Mouse (Mus musculus) midbrain, embryonic 11.5 days (tissue): ENCODE measurements at regions not wholly inside any gene's neighbourhood (a gene's known extent, or its start where the extent isn't known, plus 50 kb on each side); places are given as distances from the start of the nearest gene placed in this dataset.

Experiments used
- ATAC-seq: fragments of 200-750 bp; cut with Nextera tagmentation; 2 replicates; pipeline ENCODE4 v1.8.0; 2017; ENCODE audit warnings: moderate TSS enrichment, moderate library complexity; ENCODE audit not compliant: low FRiP score
- DNase-seq: peaks from one replicate; pipeline ENCODE4 v3.0.0; 2015; ENCODE audit warnings: low spot score; ENCODE audit errors: missing footprints
- H3K27ac ChIP-seq: fragments of 300-500 bp; sonication (generic); 2 replicates; pipeline ENCODE4 v1.5.1; 2014; ENCODE audit warnings: low read depth, low read length
- H3K27me3 ChIP-seq: fragments of 300-500 bp; sonication (generic); 2 replicates; pipeline ENCODE4 v1.6.1; 2014; ENCODE audit warnings: mild to moderate bottlenecking, low read length, moderate library complexity, mixed read lengths; ENCODE audit not compliant: control insufficient read depth, insufficient read depth
- H3K36me3 ChIP-seq: fragments of 300-500 bp; sonication (generic); 2 replicates; pipeline ENCODE4 v1.6.1; 2014; ENCODE audit warnings: mild to moderate bottlenecking, low read length, moderate library complexity, mixed read lengths; ENCODE audit not compliant: control insufficient read depth, insufficient read depth
- H3K4me1 ChIP-seq: fragments of 300-500 bp; sonication (generic); 2 replicates; pipeline ENCODE4 v1.6.1; 2014; ENCODE audit warnings: low read length; ENCODE audit not compliant: control insufficient read depth, insufficient read depth
- H3K4me2 ChIP-seq: fragments of 300-500 bp; sonication (generic); 2 replicates; pipeline ENCODE4 v1.6.1; 2014; ENCODE audit warnings: mild to moderate bottlenecking, moderate library complexity
- H3K4me3 ChIP-seq: fragments of 300-500 bp; sonication (generic); 2 replicates; pipeline ENCODE4 v1.5.1; 2014; ENCODE audit warnings: low read depth, low read length
- H3K9ac ChIP-seq: fragments of 300-500 bp; sonication (generic); 2 replicates; pipeline ENCODE4 v1.6.1; 2014; ENCODE audit warnings: low read length
- H3K9me3 ChIP-seq: fragments of 300-500 bp; sonication (generic); 2 replicates; pipeline ENCODE4 v1.6.1; 2016; ENCODE audit warnings: low read length; ENCODE audit not compliant: control insufficient read depth
- WGBS: fragments of 180-500 bp; shearing (Covaris S2); extraction: QIAGEN DNeasy Blood & Tissue Kit; methylation state at CpG from one replicate; pipeline ENCODE4 v1.1.7; 2014; 5-methylcytosine and 5-hydroxymethylcytosine counted together

GRCm38 (mm10) chr8:91899747-91900146 lies 97.9 kb upstream of the Irx3 start:
- Histone ChIP-seq H3K27me3 (no peaks in the 10 kb centered on the region), H3K4me3 (no peak overlapping the region), H3K4me1 (no peaks in the 10 kb centered on the region), H3K4me2 (no peak overlapping the region), H3K9me3 (no peaks in the 10 kb centered on the region), H3K36me3 (no peaks in the 10 kb centered on the region), H3K9ac (no peak overlapping the region), H3K27ac (no peak overlapping the region)
- 91% methylated on average over 7 of the region's 7 CpGs for WGBS
- no peak for ATAC-seq
- no peak for DNase-seq

- H3K27me3 ChIP-seq = no peaks in the 10 kb centered on the region
- no peak overlapping the region for H3K4me2 ChIP-seq
- H3K9ac ChIP-seq = no peak overlapping the region
- no peaks in the 10 kb centered on the region for H3K36me3 ChIP-seq
- ATAC-seq (no peak), DNase-seq (no peak)
- H3K27ac ChIP-seq = no peak overlapping the region
- 78% methylated on average over 7 of the region's 7 CpGs for WGBS
- no peaks in the 10 kb centered on the region for H3K9me3 ChIP-seq
- H3K4me3 ChIP-seq = no peak overlapping the region
- H3K4me1 ChIP-seq = peaks cover under 1% of the 10 kb centered on the region; the same call in 1 of the 2 replicates
These were observed 95.5 kb upstream of the Irx3 start for GRCm38 (mm10) chr8:91897381-91897780.

- no peak for ATAC-seq
- H3K4me1 ChIP-seq = peaks cover 3% of the 10 kb centered on the region; the same call in 1 of the 2 replicates
- H3K27me3 ChIP-seq = no peaks in the 10 kb centered on the region
- no peak for DNase-seq
- H3K36me3 ChIP-seq = no peaks in the 10 kb centered on the region
- no peak overlapping the region for H3K27ac ChIP-seq
- no peaks in the 10 kb centered on the region for H3K9me3 ChIP-seq
- H3K4me2 ChIP-seq = no peak overlapping the region
- H3K9ac ChIP-seq = no peak overlapping the region
- WGBS = 72% methylated on average over 6 of the region's 6 CpGs
- H3K4me3 ChIP-seq = no peak overlapping the region
These were observed 94.1 kb upstream of the Irx3 start for GRCm38 (mm10) chr8:91895987-91896386.

- Histone ChIP-seq H3K4me1 (no peaks in the 10 kb centered on the region), H3K9ac (no peak overlapping the region), H3K36me3 (no peaks in the 10 kb centered on the region), H3K27ac (no peak overlapping the region), H3K4me3 (no peak overlapping the region), H3K9me3 (no peaks in the 10 kb centered on the region), H3K27me3 (no peaks in the 10 kb centered on the region), H3K4me2 (no peak overlapping the region)
- ATAC-seq = no peak
- WGBS = 82% methylated on average over 2 of the region's 2 CpGs
- no peak for DNase-seq
These were observed 83.0 kb upstream of the Irx3 start for GRCm38 (mm10) chr8:91884862-91885261.

DNA sequence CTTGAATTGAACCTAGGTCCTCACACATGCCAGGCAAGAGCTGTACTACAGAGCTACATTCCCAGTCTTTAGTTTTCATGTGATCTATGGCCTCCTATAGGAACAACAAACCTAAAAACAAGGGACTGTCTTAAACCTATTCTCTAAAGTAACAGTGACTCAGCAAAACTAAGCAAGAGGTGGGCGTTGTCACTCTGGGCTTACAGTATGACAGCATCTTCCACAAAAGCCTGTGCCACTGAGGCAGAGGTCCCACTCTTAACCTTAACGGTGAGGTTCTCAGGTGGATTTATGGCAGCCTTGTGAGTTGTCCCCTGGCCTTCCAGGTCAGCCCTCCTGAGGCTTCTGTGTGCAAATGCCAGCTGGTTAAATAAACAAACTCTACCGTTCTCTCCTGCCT lies 82.5 kb upstream of the Irx3 start:
- WGBS = 83% methylated on average over 3 of the region's 3 CpGs
- H3K27me3 ChIP-seq = no peaks in the 10 kb centered on the region
- no peaks in the 10 kb centered on the region for H3K9me3 ChIP-seq
- no peak for DNase-seq
- H3K4me1 ChIP-seq = no peaks in the 10 kb centered on the region
- H3K4me3 ChIP-seq = no peak overlapping the region
- H3K36me3 ChIP-seq = no peaks in the 10 kb centered on the region
- H3K4me2 ChIP-seq = no peak overlapping the region
- no peak for ATAC-seq
- no peak overlapping the region for H3K9ac ChIP-seq
- H3K27ac ChIP-seq = no peak overlapping the region

DNA sequence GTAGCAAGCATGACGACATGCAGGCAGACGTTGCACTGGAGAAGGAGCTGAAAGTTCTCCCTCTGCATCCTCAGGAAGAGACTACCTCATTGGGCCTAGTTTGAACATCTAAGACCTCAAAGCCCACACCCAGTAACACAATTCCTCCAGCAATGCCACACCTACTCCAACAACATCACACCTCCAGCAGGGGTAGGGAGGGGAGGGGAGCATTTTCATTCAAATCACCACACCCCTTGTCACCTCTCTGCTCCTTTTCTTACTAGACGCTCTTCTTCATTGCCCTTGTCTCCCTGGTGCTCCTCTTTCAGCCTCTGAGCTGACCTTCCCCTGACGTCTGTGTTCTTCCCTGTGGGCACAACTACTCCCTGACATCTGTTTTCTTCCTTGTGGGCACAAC lies 81.1 kb upstream of the Irx3 start:
- ATAC-seq = no peak
- Histone ChIP-seq H3K4me3 (no peak overlapping the region), H3K9me3 (no peaks in the 10 kb centered on the region), H3K27me3 (no peaks in the 10 kb centered on the region), H3K9ac (no peak overlapping the region), H3K4me1 (no peaks in the 10 kb centered on the region), H3K27ac (no peak overlapping the region), H3K36me3 (no peaks in the 10 kb centered on the region), H3K4me2 (no peak overlapping the region)
- DNase-seq = no peak
- 67% methylated on average over 4 of the region's 4 CpGs for WGBS

- no peak overlapping the region for H3K27ac ChIP-seq
- H3K36me3 ChIP-seq = no peaks in the 10 kb centered on the region
- H3K9me3 ChIP-seq = no peaks in the 10 kb centered on the region
- peaks cover 16% of the 10 kb centered on the region for H3K4me1 ChIP-seq
- no peak for DNase-seq
- H3K27me3 ChIP-seq = peaks cover 6% of the 10 kb centered on the region; the same call in 1 of the 2 replicates
- H3K4me3 ChIP-seq = no peak overlapping the region
- ATAC-seq = no peak
- no peak overlapping the region for H3K4me2 ChIP-seq
- no peak overlapping the region for H3K9ac ChIP-seq
- WGBS = 93% methylated on average over 5 of the region's 5 CpGs
These were observed 77.0 kb upstream of the Irx3 start for GRCm38 (mm10) chr8:91878886-91879285.

DNA sequence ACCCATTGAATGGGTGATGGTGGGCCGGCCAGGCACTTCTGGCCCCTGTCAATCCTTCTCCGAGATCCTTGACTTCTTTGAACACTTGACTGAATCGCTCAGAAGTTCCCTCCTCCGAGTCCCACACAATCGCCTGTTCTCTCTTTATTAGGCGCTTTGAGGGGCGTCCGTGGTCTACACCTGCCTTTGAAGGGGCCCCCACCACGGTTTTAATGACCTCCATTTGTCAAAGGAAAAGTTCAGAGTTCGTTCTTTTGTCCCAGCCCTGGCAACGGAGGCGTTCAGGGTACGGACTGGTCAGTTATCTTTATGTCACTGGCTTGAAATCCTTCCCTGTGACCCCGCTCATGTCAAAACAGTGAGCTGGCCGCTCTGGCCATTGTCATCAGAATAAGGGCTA lies 74.3 kb upstream of the Irx3 start:
- Histone ChIP-seq H3K27me3 (peaks cover 10% of the 10 kb centered on the region; the same call in 1 of the 2 replicates), H3K27ac (no peak overlapping the region), H3K4me2 (no peak overlapping the region), H3K9me3 (no peaks in the 10 kb centered on the region), H3K4me1 (peaks cover 27% of the 10 kb centered on the region), H3K9ac (no peak overlapping the region), H3K36me3 (no peaks in the 10 kb centered on the region), H3K4me3 (no peak overlapping the region)
- ATAC-seq = peak; percentile 43
- 14% methylated on average over 15 of the region's 15 CpGs for WGBS
- DNase-seq = peak; percentile 91

DNA sequence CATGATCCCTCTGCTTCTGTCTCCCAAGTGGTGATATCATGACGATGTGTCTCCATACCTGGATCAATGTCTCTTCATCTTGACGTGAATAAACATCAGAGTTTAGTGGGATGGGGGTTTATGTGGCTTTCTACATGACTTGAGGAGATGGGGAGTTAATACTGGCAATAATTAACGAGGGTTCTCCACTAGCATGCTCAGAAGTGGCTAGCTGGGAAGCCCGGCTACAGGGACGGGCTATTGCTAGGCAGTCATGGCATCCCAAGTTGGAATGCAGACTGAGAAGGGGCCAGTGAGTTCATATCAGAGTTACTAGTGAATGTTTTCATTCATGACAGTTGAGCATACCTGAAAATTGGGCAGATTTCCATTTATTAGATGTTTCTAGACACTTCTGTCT lies 71.4 kb upstream of the Irx3 start:
- Histone ChIP-seq H3K27me3 (peaks cover 10% of the 10 kb centered on the region), H3K4me1 (peaks cover 27% of the 10 kb centered on the region), H3K4me2 (no peak overlapping the region), H3K9ac (no peak overlapping the region), H3K9me3 (no peaks in the 10 kb centered on the region), H3K36me3 (no peaks in the 10 kb centered on the region), H3K4me3 (no peak overlapping the region), H3K27ac (no peak overlapping the region)
- no peak for ATAC-seq
- 55% methylated on average over 5 of the region's 5 CpGs for WGBS
- DNase-seq = no peak
